Mouse (Mus musculus) midbrain, postnatal 0 days (tissue): ENCODE measurements around the gene Cntfr. TPM values are rescaled to one million over a fixed set of nuclear protein-coding genes. Genes with fewer than 3 reads are reported as not detected.

Experiments
- ATAC-seq: fragments of 200-750 bp; cut with Nextera tagmentation; 2 replicates; pipeline ENCODE4 v1.8.0; 2017; ENCODE audit warnings: moderate number of reproducible peaks, mild to moderate bottlenecking, moderate TSS enrichment, moderate library complexity; ENCODE audit not compliant: low FRiP score
- DNase-seq: peaks from one replicate; pipeline ENCODE4 v3.0.0-alpha.2; 2015; ENCODE audit warnings: low spot score
- H3K27ac ChIP-seq: fragments of 300-500 bp; sonication (generic); 2 replicates; pipeline ENCODE4 v1.5.1; 2014; ENCODE audit warnings: low read depth, mild to moderate bottlenecking, low read length, mixed read lengths
- H3K27me3 ChIP-seq: fragments of 300-500 bp; sonication (generic); 2 replicates; pipeline ENCODE4 v1.6.1; 2014; ENCODE audit warnings: low read length, control low read depth, mixed read lengths; ENCODE audit not compliant: insufficient read depth
- H3K36me3 ChIP-seq: fragments of 300-500 bp; sonication (generic); 2 replicates; pipeline ENCODE4 v1.6.1; 2014; ENCODE audit warnings: low read length, control low read depth, mixed read lengths; ENCODE audit not compliant: insufficient read depth
- H3K4me1 ChIP-seq: fragments of 300-500 bp; sonication (generic); 2 replicates; pipeline ENCODE4 v1.6.1; 2014; ENCODE audit warnings: mild to moderate bottlenecking, control low read depth, antibody characterized with exemption, low read length, mixed read lengths; ENCODE audit not compliant: insufficient read depth
- H3K4me2 ChIP-seq: fragments of 300-500 bp; sonication (generic); 2 replicates; pipeline ENCODE4 v1.6.1; 2014; ENCODE audit warnings: low read depth, mild to moderate bottlenecking, low read length, mixed read lengths; ENCODE audit not compliant: poor library complexity, severe bottlenecking
- H3K4me3 ChIP-seq: fragments of 300-500 bp; sonication (generic); 2 replicates; pipeline ENCODE4 v1.5.1; 2014; ENCODE audit warnings: low read depth, mild to moderate bottlenecking, low read length, moderate library complexity
- H3K9ac ChIP-seq: fragments of 300-500 bp; sonication (generic); replicated peaks from 2 replicates; pipeline ENCODE4 v1.6.1; 2014; ENCODE audit warnings: mild to moderate bottlenecking, low read length, moderate library complexity, mixed read lengths; ENCODE audit not compliant: poor library complexity, severe bottlenecking
- H3K9me3 ChIP-seq: fragments of 300-500 bp; sonication (generic); 2 replicates; pipeline ENCODE4 v1.6.1; 2016; ENCODE audit warnings: low read length, control low read depth
- CTCF ChIP-seq: IDR thresholded peaks from 2 replicates; pipeline ENCODE4 v1.5.1; 2016; ENCODE audit warnings: antibody characterized with exemption, mild to moderate bottlenecking
- WGBS: fragments of 180-500 bp; shearing (Covaris S2); extraction: QIAGEN DNeasy Blood & Tissue Kit; methylation state at CpG from one replicate; pipeline ENCODE4 v1.1.7; 2014; 5-methylcytosine and 5-hydroxymethylcytosine counted together
- polyA plus RNA-seq: library from polyadenylated mRNA; unstranded; fragments of >200 nt; fragmentation: Nextera tagmentation; extraction: Ambion mirVana; gene quantifications from 2 replicates; pipeline ENCODE4 v1.2.1, GENCODE M21; 2015
- total RNA-seq: library from RNA; depleted of rRNA; stranded (reverse); fragments of >200 nt; gene quantifications from 2 replicates; pipeline ENCODE4 v1.2.3, GENCODE M21; 2014; rRNA removed

Cntfr gene
- total and polyA plus RNA-seq, 2 experiments from 2014 or later = 20.1 to 69.2 TPM

DNA sequence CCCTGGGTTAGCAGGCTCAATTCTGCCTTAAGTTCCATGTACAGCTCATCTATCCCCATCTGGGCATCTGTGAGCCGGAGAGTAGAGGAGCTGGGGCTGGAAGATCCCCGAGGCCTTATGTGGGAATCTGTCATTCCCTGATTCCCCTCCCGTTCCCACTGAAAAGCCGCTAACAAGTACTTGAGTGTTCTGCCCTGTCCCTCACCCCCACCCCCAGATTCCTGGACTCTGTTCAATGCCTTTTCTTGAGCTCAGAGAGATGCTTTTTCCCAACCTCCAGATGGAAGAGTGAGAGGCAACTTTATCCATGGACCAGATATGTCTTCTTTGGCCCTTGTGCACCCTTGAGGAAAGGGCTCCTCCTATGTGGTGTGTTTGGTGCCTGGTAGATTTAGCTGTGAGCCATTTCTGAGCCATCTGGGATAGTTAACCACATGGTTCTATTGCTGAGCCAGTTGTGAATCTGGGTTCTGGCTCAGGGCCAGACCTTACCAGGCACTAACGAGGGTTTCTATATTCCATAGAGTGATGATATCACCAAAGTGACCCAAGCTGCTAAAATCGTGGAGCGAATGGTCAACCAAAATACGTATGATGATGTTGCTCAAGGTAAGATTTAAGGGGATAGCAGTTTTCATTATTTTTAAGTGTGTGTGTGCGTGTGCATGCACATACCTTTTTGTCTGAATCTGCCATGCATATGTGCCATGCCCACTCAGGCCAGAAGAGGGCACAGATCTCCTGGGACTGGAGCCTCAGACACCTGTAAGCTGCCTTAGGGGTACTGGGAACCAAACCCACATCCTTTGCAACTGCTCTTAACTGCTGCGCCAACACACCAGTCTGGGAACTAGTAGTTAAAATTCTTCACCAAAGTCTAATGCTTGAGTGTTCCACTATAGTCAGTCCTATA lies 87.0 kb downstream of the Cntfr start:
- 73% methylated on average over 10 of the region's 10 CpGs for WGBS
- Histone ChIP-seq H3K9me3 (no peaks in the 10 kb centered on the region), H3K4me1 (peaks cover 4% of the 10 kb centered on the region; the same call in 1 of the 2 replicates), H3K4me3 (no peak overlapping the region), H3K9ac (no peak overlapping the region), H3K36me3 (no peaks in the 10 kb centered on the region), H3K27ac (no peak overlapping the region), H3K4me2 (no peak overlapping the region), H3K27me3 (no peaks in the 10 kb centered on the region)
- no peak for ATAC-seq
- peak; percentile 35 for TF ChIP-seq CTCF
- DNase-seq = no peak

Other genes with a start within 250 kb of the Cntfr start
- 2.7 and 4.9 TPM in 2 replicates for gene Kif24, start 232.2 kb downstream of the Cntfr start, total RNA-seq
- gene Kif24, start 232.2 kb downstream of the Cntfr start, polyA plus RNA-seq = 1.4 TPM in 2 replicates
- 28.3 and 41.0 TPM in 2 replicates for gene Nudt2, start 231.9 kb downstream of the Cntfr start, total RNA-seq
- gene Nudt2, start 231.9 kb downstream of the Cntfr start, polyA plus RNA-seq = 70.7 and 79.9 TPM in 2 replicates
- 40.5 and 46.0 TPM in 2 replicates for gene AI464131, start 194.0 kb downstream of the Cntfr start, total RNA-seq
- gene AI464131, start 194.0 kb downstream of the Cntfr start, polyA plus RNA-seq = 15.7 and 18.1 TPM in 2 replicates
- gene 1110017D15Rik, start 179.8 kb downstream of the Cntfr start, total RNA-seq = 10.9 and 11.8 TPM in 2 replicates
- 18.1 and 20.7 TPM in 2 replicates for gene 1110017D15Rik, start 179.8 kb downstream of the Cntfr start, polyA plus RNA-seq
- 125 and 130 TPM in 2 replicates for gene Fam219a, start 127.6 kb downstream of the Cntfr start, total RNA-seq
- gene Fam219a, start 127.6 kb downstream of the Cntfr start, polyA plus RNA-seq = 20.5 and 24.1 TPM in 2 replicates
- 1.7 and 6.1 TPM in 2 replicates for gene Dnaic1, start 127.3 kb downstream of the Cntfr start, total RNA-seq
- gene Dnaic1, start 127.3 kb downstream of the Cntfr start, polyA plus RNA-seq = 3.2 and 3.8 TPM in 2 replicates
- 167 and 217 TPM in 2 replicates for gene Enho, start 56.8 kb downstream of the Cntfr start, total RNA-seq
- gene Enho, start 56.8 kb downstream of the Cntfr start, polyA plus RNA-seq = 146 and 157 TPM in 2 replicates
- 21.8 and 26.5 TPM in 2 replicates for gene Il11ra1, start 2.9 kb upstream of the Cntfr start, total RNA-seq
- gene Il11ra1, start 2.9 kb upstream of the Cntfr start, polyA plus RNA-seq = 28.8 and 35.3 TPM in 2 replicates
- 38.3 and 39.7 TPM in 2 replicates for gene Rpp25l, start 16.4 kb upstream of the Cntfr start, total RNA-seq
- 44.3 and 49.9 TPM in 2 replicates for gene Rpp25l, start 16.4 kb upstream of the Cntfr start, polyA plus RNA-seq
- gene Dctn3, start 26.1 kb upstream of the Cntfr start, total RNA-seq = 122 and 150 TPM in 2 replicates
- gene Dctn3, start 26.1 kb upstream of the Cntfr start, polyA plus RNA-seq = 308 and 345 TPM in 2 replicates
- gene Arid3c, start 34.1 kb upstream of the Cntfr start, total RNA-seq = 0.27 and 0.33 TPM in 2 replicates
- gene Arid3c, start 34.1 kb upstream of the Cntfr start, polyA plus RNA-seq = 0.42 and 0.48 TPM in 2 replicates
- gene Galt, start 58.1 kb upstream of the Cntfr start, total RNA-seq = 53.7 and 68.1 TPM in 2 replicates
- gene Galt, start 58.1 kb upstream of the Cntfr start, polyA plus RNA-seq = 54.0 and 60.0 TPM in 2 replicates
- 34.1 and 45.4 TPM in 2 replicates for gene Sigmar1, start 59.1 kb upstream of the Cntfr start, total RNA-seq
- 44.8 and 55.4 TPM in 2 replicates for gene Sigmar1, start 59.1 kb upstream of the Cntfr start, polyA plus RNA-seq
- gene Ccl27a, start 77.2 kb upstream of the Cntfr start, total RNA-seq = 191 and 237 TPM in 2 replicates
- 318 and 329 TPM in 2 replicates for gene Ccl27a, start 77.2 kb upstream of the Cntfr start, polyA plus RNA-seq
- gene Gm21541, start 206.5 kb upstream of the Cntfr start, total RNA-seq = not detected in 2 replicates
- not detected in 2 replicates for gene Gm21541, start 206.5 kb upstream of the Cntfr start, polyA plus RNA-seq
- gene Gm20878, start 244.5 kb upstream of the Cntfr start, total RNA-seq = 11.9 and 13.7 TPM in 2 replicates
- 9.3 and 10.0 TPM in 2 replicates for gene Gm20878, start 244.5 kb upstream of the Cntfr start, polyA plus RNA-seq